Mouse (Mus musculus) liver, postnatal 0 days (tissue): Measurements from ENCODE around the gene Shank3. TPM values are rescaled to one million over a fixed set of nuclear protein-coding genes. Genes with fewer than 3 reads are reported as not detected.

ENCODE experiments used
- ATAC-seq: fragments of 200-750 bp; cut with Nextera tagmentation; 2 replicates; pipeline ENCODE4 v1.8.0; 2017; ENCODE audit warnings: mild to moderate bottlenecking, moderate library complexity
- DNase-seq: peaks from one replicate; pipeline ENCODE4 v3.0.0-alpha.2; 2016
- H3K27ac ChIP-seq: fragments of 300-500 bp; sonication (generic); 2 replicates; pipeline ENCODE4 v1.5.1; 2014; ENCODE audit warnings: antibody characterized with exemption, moderate library complexity, mild to moderate bottlenecking, low read depth
- H3K27me3 ChIP-seq: fragments of 300-500 bp; sonication (generic); 2 replicates; pipeline ENCODE4 v1.6.1; 2014; ENCODE audit warnings: low read length, control low read depth, mixed read lengths; ENCODE audit not compliant: insufficient read depth
- H3K36me3 ChIP-seq: fragments of 300-500 bp; sonication (generic); replicated peaks from 2 replicates; pipeline ENCODE4 v1.6.1; 2014; ENCODE audit warnings: mild to moderate bottlenecking, control low read depth, low read length, moderate library complexity, mixed read lengths; ENCODE audit not compliant: insufficient read depth
- H3K4me1 ChIP-seq: fragments of 300-500 bp; sonication (generic); 2 replicates; pipeline ENCODE4 v1.6.1; 2014; ENCODE audit warnings: antibody characterized with exemption, mild to moderate bottlenecking, control low read depth; ENCODE audit not compliant: insufficient read depth
- H3K4me2 ChIP-seq: fragments of 300-500 bp; sonication (generic); 2 replicates; pipeline ENCODE4 v1.6.1; 2014; ENCODE audit warnings: low read depth, mild to moderate bottlenecking, low read length, moderate library complexity, mixed read lengths
- H3K4me3 ChIP-seq: fragments of 300-500 bp; sonication (generic); 2 replicates; pipeline ENCODE4 v1.5.1; 2014; ENCODE audit warnings: low read depth, low read length
- H3K9ac ChIP-seq: fragments of 300-500 bp; sonication (generic); replicated peaks from 2 replicates; pipeline ENCODE4 v1.6.1; 2014; ENCODE audit warnings: mild to moderate bottlenecking, moderate library complexity
- H3K9me3 ChIP-seq: fragments of 300-500 bp; sonication (generic); 2 replicates; pipeline ENCODE4 v1.6.1; 2016; ENCODE audit warnings: mild to moderate bottlenecking, control low read depth, low read length, mixed read lengths
- CTCF ChIP-seq: sonication (generic); IDR thresholded peaks from 2 replicates; pipeline ENCODE4 v1.5.1; 2016; ENCODE audit warnings: antibody characterized with exemption, low read depth
- EP300 ChIP-seq: IDR thresholded peaks from 2 replicates; pipeline ENCODE4 v1.6.1; 2016; ENCODE audit warnings: antibody characterized with exemption, low read depth, mild to moderate bottlenecking
- WGBS: fragments of 180-500 bp; shearing (Covaris S2); extraction: QIAGEN DNeasy Blood & Tissue Kit; methylation state at CpG from one replicate; pipeline ENCODE4 v1.1.7; 2014; ENCODE audit not compliant: insufficient replicate concordance; 5-methylcytosine and 5-hydroxymethylcytosine counted together
- polyA plus RNA-seq: library from polyadenylated mRNA; unstranded; fragments of >200 nt; fragmentation: Nextera tagmentation; extraction: Ambion mirVana; gene quantifications from 2 replicates; pipeline ENCODE4 v1.2.1, GENCODE M21; 2015

The Shank3 gene
- polyA plus RNA-seq, 1 experiment from 2014 or later = 0.81 TPM

- Histone ChIP-seq H3K36me3 (no peaks in the 10 kb centered on the region), H3K4me2 (no peak overlapping the region), H3K4me1 (no peaks in the 10 kb centered on the region), H3K9ac (no peak overlapping the region), H3K4me3 (no peak overlapping the region), H3K27me3 (no peaks in the 10 kb centered on the region), H3K27ac (no peak overlapping the region), H3K9me3 (no peaks in the 10 kb centered on the region)
- ATAC-seq = no peak
- no peak for DNase-seq
- TF ChIP-seq CTCF (no peak), EP300 (no peak)
- 89% methylated on average over 5 of the region's 5 CpGs for WGBS
Measured at GRCm38 (mm10) chr15:89531399-89531798, 32.0 kb downstream of the Shank3 start.

- H3K4me3 ChIP-seq = no peak overlapping the region
- WGBS = 67% methylated on average over 29 of the region's 29 CpGs
- TF ChIP-seq EP300 (no peak), CTCF (no peak)
- DNase-seq (no peak), ATAC-seq (no peak)
- H3K4me2 ChIP-seq = no peak overlapping the region
- no peak overlapping the region for H3K9ac ChIP-seq
- no peaks in the 10 kb centered on the region for H3K36me3 ChIP-seq
- no peak overlapping the region for H3K27ac ChIP-seq
- H3K4me1 ChIP-seq = no peaks in the 10 kb centered on the region
- no peaks in the 10 kb centered on the region for H3K27me3 ChIP-seq
- no peaks in the 10 kb centered on the region for H3K9me3 ChIP-seq
Measured at GRCm38 (mm10) chr15:89532026-89532923, 32.9 kb downstream of the Shank3 start.

GRCm38 (mm10) chr15:89532924-89533842 lies 33.8 kb downstream of the Shank3 start:
- no peak overlapping the region for H3K4me2 ChIP-seq
- H3K27ac ChIP-seq = no peak overlapping the region
- H3K9ac ChIP-seq = no peak overlapping the region
- H3K36me3 ChIP-seq = no peaks in the 10 kb centered on the region
- no peaks in the 10 kb centered on the region for H3K4me1 ChIP-seq
- no peaks in the 10 kb centered on the region for H3K9me3 ChIP-seq
- DNase-seq = no peak
- no peak for ATAC-seq
- TF ChIP-seq EP300 = no peak
- TF ChIP-seq CTCF = no peak
- no peak overlapping the region for H3K4me3 ChIP-seq
- H3K27me3 ChIP-seq = no peaks in the 10 kb centered on the region
- WGBS = 84% methylated on average over 23 of the region's 23 CpGs

- Histone ChIP-seq H3K4me2 (no peak overlapping the region), H3K9ac (no peak overlapping the region), H3K27ac (no peak overlapping the region), H3K4me3 (no peak overlapping the region), H3K36me3 (no peaks in the 10 kb centered on the region), H3K9me3 (no peaks in the 10 kb centered on the region), H3K4me1 (no peaks in the 10 kb centered on the region), H3K27me3 (no peaks in the 10 kb centered on the region)
- ATAC-seq (no peak), DNase-seq (no peak)
- TF ChIP-seq EP300 (no peak), CTCF (no peak)
- WGBS = 82% methylated on average over 10 of the region's 10 CpGs
Measured at GRCm38 (mm10) chr15:89533843-89534207, 34.4 kb downstream of the Shank3 start.

GRCm38 (mm10) chr15:89544171-89544570 lies 44.7 kb downstream of the Shank3 start:
- H3K36me3 ChIP-seq = no peaks in the 10 kb centered on the region

GRCm38 (mm10) chr15:89547321-89547720 lies 47.9 kb downstream of the Shank3 start:
- Histone ChIP-seq H3K4me3 (no peak overlapping the region), H3K27ac (no peak overlapping the region), H3K36me3 (no peaks in the 10 kb centered on the region), H3K9ac (no peak overlapping the region), H3K4me2 (no peak overlapping the region), H3K4me1 (no peaks in the 10 kb centered on the region), H3K9me3 (no peaks in the 10 kb centered on the region), H3K27me3 (peaks cover 4% of the 10 kb centered on the region; the same call in 1 of the 2 replicates)
- ATAC-seq (no peak), DNase-seq (no peak)
- TF ChIP-seq EP300 = no peak
- no peak for TF ChIP-seq CTCF
- 74% methylated on average over 8 of the region's 8 CpGs for WGBS

More at GRCm38 (mm10) chr15:89544171-89544570, 44.7 kb downstream of the Shank3 start:
- ATAC-seq = no peak
- TF ChIP-seq EP300 = no peak
- TF ChIP-seq CTCF = no peak
- Histone ChIP-seq H3K4me3 (no peak overlapping the region), H3K4me1 (no peaks in the 10 kb centered on the region), H3K27ac (no peak overlapping the region), H3K9me3 (no peaks in the 10 kb centered on the region), H3K4me2 (no peak overlapping the region), H3K27me3 (peaks cover 4% of the 10 kb centered on the region; the same call in 1 of the 2 replicates), H3K9ac (no peak overlapping the region)
- 90% methylated on average over 7 of the region's 7 CpGs for WGBS
- no peak for DNase-seq
